Mouse (Mus musculus) heart, postnatal 0 days (tissue): ENCODE results near the gene Cx3cr1.

Experiments
- CTCF ChIP-seq: IDR thresholded peaks from 2 replicates; pipeline ENCODE4 v1.5.1; 2016; ENCODE audit warnings: antibody characterized with exemption, control low read depth, low read depth
- EP300 ChIP-seq: IDR thresholded peaks from 2 replicates; pipeline ENCODE4 v1.6.1; 2016; ENCODE audit warnings: antibody characterized with exemption, low read depth

- TF ChIP-seq CTCF (no peak), EP300 (no peak)
Measured at GRCm38 (mm10) chr9:119999636-120000035, 70.0 kb downstream of the Cx3cr1 start.
